Mouse (Mus musculus): ENCODE measurements around the gene Trove2.
A peak's percentile ranks its signal among the peaks of the same experiment; 100 is the strongest.
"Not testable (repeated sequence)": the region's sequence is repeated elsewhere in the genome, so short reads cannot be mapped to it uniquely, and the experiment has no call there.

The Trove2 gene

DNA sequence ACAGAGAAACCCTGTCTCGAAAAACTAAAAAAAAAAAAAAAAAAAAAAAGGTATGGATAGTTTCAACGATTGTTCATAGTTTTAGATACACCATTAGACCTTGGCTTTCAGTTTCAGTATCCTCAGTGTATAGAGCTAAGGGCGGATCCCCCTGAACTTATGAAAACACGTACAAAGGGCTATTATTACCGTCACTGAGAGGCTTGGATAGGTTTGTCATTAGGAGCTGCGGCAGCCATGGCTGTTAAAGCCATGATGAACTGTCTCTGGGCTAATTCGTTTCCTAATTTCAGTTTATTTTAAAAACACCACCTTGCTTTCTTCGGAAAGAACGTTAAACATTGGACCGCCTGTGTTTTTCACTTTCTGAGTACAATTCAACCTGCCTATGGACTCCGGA, 38.1 kb downstream of the Trove2 start:
- DNase-seq = peak; percentile 67

DNA sequence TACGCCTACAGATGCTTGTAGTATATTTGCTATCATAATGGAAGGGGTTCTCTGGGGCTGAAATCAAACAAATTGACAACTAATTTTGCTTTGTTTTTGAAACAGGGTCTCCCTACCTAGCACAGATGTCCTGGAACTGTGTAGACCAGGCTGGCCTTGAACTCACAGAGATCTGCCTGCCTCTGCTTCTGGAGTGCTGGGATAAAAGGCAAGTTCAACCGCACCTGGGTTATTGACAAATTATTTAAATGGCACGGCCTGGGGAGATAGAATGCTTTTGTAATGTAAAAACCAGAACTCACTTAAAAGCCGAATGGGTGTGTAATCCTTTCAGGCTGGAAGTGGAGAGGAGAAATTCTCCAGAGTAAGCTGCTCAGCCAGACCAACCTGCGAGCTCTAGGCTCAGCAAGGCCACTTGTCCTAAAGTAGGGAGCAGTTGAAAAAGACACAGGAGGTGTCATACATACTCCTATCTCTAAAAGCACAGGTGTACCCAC, 42.9 kb downstream of the Trove2 start:
- peak; percentile 68 for DNase-seq

DNA sequence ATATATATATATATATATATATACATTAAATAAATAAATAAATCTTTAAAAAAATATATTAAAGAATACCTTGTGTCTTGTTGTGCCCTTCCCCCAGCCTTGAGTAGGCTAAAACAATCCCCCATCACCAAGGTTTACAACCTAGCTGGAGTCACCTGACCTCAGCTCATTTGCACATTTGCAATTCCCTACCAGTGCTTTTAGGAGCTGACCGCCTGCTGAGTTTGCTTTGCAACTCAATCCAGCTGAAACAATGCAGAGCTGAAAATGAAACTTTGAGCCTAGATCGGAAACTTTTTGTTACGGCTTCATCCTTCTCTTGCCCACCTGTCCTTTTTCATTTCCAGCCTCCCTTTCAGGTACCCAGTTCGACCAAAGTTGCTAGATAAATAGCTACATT, 45.2 kb downstream of the Trove2 start:
- DNase-seq = no peak

DNA sequence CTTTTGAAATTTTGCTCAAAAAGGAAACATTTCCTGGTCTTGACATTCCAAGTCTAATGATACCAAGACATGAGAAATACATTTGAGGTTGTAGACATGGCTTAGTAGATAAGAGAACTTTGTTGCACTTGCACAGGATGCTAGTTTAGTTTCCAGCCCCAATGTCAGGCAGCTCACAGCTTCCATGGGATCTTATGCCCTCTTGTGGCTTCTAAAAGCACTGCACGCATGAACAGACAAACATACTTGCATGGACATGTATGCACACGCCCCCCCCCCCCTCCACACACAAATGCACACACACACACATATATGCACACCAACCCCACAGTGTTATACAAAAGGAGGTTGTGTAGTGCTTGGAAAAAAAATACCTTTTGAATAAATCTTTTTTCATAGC, 46.0 kb downstream of the Trove2 start:
- DNase-seq = no peak

DNA sequence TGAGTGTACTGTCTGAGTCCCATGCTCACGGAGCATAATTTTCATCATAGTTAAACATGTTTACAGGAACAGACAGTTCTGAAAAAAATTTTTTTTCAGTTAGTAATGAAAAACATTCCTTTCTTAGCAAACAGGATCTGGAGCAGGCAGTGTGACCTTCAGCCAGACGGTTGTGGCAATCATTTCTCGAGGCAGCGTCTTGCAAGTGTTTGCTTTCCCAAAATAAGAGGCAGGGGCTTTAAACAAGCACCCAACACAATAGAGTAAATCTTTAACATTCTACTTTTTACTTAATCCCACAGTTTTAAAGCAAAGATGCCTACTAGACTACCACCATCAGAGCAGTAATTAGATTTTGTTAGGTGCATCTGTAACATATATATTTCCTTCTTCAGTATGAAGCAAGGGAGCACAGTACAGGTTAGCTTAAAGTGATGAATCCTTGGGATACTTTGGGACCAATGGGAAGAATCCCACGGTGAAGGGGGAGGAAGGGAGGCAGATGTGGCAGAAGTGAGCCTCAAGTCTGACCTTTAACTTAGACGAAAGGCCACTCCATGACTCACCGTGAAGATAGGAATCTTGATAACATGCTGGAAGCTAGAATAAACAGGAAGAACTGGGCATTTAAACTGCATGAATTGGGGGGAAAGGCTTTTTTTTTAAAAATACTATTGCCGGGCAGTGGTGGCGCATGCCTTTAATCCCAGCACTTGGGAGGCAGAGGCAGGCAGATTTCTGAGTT, 49.0 kb downstream of the Trove2 start:
- no peak for DNase-seq

DNA sequence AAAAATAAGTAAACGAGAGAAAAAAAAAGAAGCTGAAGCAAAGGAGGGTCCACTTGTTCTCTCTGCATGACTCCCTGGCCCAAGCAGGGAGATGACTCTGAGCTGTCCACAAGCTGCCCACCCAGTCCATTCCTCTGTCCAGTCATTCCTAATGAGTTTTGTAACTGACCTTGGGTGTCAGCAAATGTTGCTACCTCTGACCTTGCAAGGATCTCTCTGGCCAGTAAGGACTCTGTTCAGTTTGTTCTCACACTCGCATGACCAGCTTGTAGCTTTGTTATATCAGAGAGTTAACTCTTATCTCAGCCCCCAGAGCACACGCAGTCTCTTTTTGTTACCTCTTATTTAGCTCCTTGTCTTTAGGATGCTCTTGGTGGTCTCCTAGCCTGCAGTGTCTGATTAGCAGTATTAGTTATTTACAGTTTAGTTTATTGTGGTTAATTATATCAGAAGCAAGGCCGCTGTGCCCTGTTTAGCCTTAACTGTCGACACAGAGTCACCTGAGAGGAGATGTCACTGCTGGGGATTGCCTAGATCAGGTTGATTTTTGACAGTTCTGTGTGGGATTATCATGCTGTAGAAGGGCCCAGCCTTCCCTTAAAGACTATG, 52.3 kb downstream of the Trove2 start:
- no peak for DNase-seq

DNA sequence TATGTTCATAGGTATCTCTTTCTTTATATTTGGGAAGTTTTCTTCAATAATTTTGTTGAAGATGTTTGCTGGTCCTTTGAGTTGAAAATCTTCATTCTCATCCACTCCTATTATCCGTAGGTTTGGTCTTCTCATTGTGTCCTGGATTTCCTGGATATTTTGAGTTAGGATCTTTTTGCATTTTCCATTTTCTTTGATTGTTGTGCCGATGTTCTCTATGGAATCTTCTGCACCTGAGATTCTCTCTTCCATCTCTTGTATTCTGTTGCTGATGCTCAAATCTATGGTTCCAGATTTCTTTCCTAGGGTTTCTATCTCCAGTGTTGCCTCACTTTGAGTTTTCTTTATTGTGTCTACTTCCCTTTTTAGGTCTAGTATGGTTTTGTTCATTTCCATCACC, 60.8 kb downstream of the Trove2 start, which contains the start of gene Glrx2:
Gene Glrx2, plus strand, starts transcription at position 301 of the 400 bp plus-strand sequence.
- not testable (repeated sequence) for DNase-seq

DNA sequence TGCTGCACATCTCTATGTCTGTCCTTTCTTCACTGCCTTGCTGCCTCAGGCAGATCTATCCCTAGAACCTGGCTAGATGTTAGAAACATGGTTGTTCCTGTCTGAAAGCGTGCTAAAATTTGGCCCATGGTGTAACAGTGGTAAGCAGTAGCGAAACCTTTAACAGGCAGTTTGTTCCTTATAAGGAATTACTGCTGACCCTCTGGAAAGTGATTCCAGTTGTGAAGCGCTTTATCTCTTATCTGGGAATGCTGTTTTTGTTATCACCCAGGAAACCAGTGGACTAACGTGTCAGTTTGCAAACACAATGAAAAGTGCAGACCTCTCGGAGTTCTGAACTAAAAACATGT, 66.3 kb downstream of the Trove2 start:
- DNase-seq = no peak

DNA sequence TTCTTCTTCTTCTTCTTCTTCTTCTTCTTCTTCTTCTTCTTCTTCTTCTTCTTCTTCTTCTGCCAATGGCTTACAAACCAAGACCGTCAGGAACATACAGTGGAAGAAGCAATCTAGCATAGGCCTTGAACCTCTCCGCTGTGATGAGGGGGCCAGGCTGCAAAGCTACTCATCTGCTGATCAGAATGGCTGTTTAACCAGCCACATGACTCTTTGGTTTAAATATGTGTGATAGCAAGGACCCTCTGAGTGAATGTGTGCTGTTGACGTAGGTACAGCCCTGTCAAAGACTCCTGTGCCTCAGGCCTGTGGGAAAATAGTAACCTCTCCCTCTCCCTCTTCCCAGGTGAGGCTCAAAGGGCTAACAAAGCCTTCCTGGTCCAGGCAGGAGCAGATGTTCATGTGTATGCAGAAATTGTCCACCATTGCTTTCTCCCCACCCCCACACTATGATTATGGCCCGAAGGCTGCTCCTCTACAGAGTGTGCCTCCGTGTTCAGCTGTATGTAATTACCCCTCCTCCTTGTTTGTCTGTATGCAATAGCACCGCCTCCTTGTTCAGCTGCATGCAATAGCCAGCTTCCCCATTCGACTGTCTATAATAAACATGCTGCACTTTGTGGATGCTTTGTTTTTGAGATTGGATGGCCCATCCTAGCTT, 66.8 kb downstream of the Trove2 start:
- DNase-seq = no peak

DNA sequence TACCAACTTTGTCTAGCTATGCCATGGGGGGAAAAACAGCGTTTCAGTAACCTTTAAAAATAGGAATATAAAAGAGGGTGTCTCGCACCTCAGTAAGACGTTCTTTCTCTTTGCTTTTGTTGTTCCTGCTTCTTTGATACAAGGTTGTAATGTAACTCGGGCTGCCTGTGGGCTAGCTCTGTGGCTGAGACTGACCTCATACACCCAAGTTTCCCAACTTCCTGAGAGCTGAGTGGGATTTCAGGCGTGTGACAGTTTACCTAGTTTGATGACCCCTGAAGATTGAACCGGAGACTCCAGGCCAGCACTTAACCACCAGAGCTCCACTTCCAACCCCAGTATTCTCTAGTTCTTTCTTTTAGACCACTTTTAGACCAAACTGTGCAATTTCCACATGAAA, 68.5 kb downstream of the Trove2 start:
- no peak for DNase-seq

DNA sequence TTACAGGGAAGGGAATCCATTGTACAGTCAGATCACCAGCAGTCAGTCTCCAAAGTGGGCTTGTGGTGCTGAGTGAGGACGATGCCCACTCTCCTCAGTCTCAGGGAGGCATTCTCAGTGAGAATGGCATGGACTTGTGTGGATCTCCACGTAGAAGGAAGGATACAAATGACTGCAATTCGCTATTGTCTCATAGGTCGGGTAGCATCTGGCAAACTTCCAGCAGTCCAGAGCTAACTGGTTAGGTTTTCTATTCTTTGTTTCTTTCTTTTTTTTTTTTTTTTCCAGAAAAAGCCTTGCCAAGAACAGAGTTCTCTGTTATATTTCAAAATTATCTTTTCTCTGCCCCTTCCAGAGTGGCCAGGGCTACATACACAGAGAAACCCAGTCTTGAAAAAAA, 69.9 kb downstream of the Trove2 start:
- DNase-seq = no peak

DNA sequence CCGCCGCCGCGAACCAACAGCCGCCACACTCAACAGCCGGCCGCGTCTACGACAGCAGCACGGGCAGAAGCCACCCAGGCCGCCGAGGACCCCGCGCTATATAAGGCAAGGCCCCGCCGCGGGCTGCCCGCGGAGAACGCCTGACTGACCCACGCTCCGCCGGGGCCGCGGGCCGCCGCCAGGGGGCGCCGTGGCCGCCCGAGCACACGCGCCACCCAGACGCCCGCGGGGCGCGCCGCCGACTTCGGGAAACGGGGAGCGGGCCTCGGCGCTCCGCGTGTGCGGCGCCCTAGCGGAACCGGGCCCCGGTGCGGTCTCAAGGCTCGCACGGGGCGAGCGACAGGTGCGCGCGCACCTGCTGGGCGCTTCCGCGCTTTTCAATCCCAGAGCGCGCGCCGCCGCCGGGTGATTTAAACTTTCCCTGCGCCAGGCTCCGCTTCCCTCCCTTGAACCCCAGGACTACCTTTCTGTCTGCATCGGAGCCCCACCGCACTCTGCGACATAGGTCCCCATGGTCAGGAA, 74.1 kb downstream of the Trove2 start, which contains the start of gene Cdc73:
Gene Cdc73, minus strand, starts transcription at position 153 of the 522 bp plus-strand sequence.
- peak; percentile 99 for DNase-seq

DNA sequence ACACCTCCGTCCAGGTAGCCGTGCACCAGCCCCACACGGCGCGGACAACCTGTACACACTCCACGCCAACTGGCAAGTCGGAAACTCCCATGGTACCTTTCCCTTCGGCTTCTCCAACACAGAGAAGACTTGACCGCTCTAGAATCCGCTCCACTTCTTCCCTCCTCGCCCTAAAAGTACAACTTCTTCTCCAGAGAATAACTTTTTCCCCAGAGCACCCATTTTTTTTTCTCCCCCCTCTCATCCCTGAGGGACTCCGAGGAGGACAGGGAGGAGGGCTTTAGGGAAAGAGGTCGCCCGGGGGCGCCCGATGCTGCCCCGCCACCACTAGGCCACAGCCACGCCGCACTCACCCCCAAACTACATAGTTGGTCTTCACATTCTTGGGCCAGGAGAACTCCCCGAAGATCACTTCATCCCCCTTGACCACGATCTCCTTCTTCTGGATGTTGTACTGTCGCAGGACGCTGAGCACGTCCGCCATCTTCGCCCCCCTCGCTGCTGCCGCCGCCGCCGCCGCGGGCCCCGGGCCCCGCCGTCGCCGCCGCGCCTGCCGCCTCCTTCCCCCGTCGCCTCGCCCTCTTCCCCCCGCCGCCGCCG, 74.6 kb downstream of the Trove2 start:
- no peak for DNase-seq

DNA sequence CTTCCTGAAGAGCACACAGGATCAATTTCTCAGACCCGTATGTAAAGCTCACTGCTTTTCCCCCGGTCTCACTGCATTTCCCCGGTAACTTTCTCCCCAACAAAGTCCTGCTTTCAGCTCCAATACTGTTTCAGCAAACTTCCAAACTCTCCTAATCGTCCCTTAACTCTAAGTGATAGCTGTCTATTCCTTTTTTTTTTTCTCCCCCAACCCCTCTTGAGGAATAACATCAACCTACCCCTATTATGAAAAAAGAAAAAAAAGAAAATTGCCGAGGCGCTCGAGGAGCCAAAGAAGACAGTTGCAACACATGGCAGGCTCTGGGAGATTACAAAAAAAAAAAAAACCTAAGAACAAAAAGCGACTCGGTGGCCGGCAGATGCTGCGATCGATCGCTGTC, 75.1 kb downstream of the Trove2 start:
- no peak for DNase-seq
